Mouse (Mus musculus) kidney, embryonic 15.5 days (tissue): ENCODE results near the gene Scube1. TPM values are rescaled to one million over a fixed set of nuclear protein-coding genes. Genes with fewer than 3 reads are reported as not detected.

ENCODE experiments used
- ATAC-seq: fragments of 200-750 bp; cut with Nextera tagmentation; replicated peaks from 2 replicates; pipeline ENCODE4 v1.8.0; 2017; ENCODE audit warnings: moderate TSS enrichment; ENCODE audit not compliant: low FRiP score
- H3K27ac ChIP-seq: fragments of 300-500 bp; sonication (generic); 2 replicates; pipeline ENCODE4 v1.5.1; 2015; ENCODE audit warnings: mild to moderate bottlenecking, inconsistent platforms
- H3K27me3 ChIP-seq: fragments of 300-500 bp; sonication (generic); 2 replicates; pipeline ENCODE4 v1.6.1; 2015; ENCODE audit warnings: inconsistent platforms
- H3K36me3 ChIP-seq: fragments of 300-500 bp; sonication (generic); 2 replicates; pipeline ENCODE4 v1.6.1; 2015; ENCODE audit warnings: inconsistent platforms
- H3K4me1 ChIP-seq: fragments of 300-500 bp; sonication (generic); 2 replicates; pipeline ENCODE4 v1.6.1; 2015; ENCODE audit warnings: inconsistent platforms
- H3K4me2 ChIP-seq: fragments of 300-500 bp; sonication (generic); 2 replicates; pipeline ENCODE4 v1.6.1; 2015; ENCODE audit warnings: moderate library complexity, mild to moderate bottlenecking, inconsistent platforms
- H3K4me3 ChIP-seq: fragments of 300-500 bp; sonication (generic); replicated peaks from 2 replicates; pipeline ENCODE4 v1.5.1; 2015; ENCODE audit warnings: mild to moderate bottlenecking, inconsistent platforms
- H3K9ac ChIP-seq: fragments of 300-500 bp; sonication (generic); 2 replicates; pipeline ENCODE4 v1.6.1; 2015; ENCODE audit warnings: mild to moderate bottlenecking, inconsistent platforms
- H3K9me3 ChIP-seq: fragments of 300-500 bp; sonication (generic); replicated peaks from 2 replicates; pipeline ENCODE4 v1.6.1; 2016; ENCODE audit warnings: inconsistent platforms
- WGBS: fragments of 180-500 bp; shearing (Covaris S2); methylation state at CpG from one replicate; pipeline ENCODE4 v1.1.7; 2015; ENCODE audit warnings: mixed read lengths; 5-methylcytosine and 5-hydroxymethylcytosine counted together
- polyA plus RNA-seq: library from polyadenylated mRNA; unstranded; fragments of >200 nt; fragmentation: Nextera tagmentation; extraction: Ambion mirVana; gene quantifications from 2 replicates; pipeline ENCODE4 v1.2.1, GENCODE M21; 2015

Scube1 gene
- polyA plus RNA-seq, 1 experiment from 2014 or later, result 6.1 TPM

DNA sequence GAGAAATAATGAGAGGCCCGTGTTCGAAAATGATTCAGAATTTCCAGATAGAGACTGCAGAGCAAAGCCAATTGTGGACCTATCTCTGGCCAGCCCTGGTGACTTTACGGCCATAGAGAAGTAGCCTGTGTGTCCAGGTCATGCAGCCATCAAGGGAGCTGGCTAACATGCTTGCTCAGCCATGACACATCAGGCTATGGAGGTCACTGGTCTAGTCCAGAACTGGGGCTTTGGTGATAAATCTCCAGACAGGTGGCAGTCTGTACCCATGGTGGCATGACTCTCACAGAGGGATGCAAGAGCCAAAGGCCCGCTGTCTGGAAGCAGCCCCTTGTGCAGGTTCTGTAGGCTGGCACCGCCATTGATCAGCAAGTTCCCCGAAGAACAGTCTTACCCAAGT is 82.3 kb downstream of the Scube1 start:
- H3K27ac ChIP-seq, result no peak overlapping the region
- H3K9me3 ChIP-seq, result no peaks in the 10 kb centered on the region
- no peak for ATAC-seq
- no peaks in the 10 kb centered on the region for H3K27me3 ChIP-seq
- WGBS, result 87% methylated on average over 6 of the region's 6 CpGs
- H3K9ac ChIP-seq, result no peak overlapping the region
- no peak overlapping the region for H3K4me3 ChIP-seq
- H3K4me2 ChIP-seq, result no peak overlapping the region
- H3K4me1 ChIP-seq, result peaks cover 15% of the 10 kb centered on the region; the same call in 1 of the 2 replicates
- no peaks in the 10 kb centered on the region for H3K36me3 ChIP-seq

DNA sequence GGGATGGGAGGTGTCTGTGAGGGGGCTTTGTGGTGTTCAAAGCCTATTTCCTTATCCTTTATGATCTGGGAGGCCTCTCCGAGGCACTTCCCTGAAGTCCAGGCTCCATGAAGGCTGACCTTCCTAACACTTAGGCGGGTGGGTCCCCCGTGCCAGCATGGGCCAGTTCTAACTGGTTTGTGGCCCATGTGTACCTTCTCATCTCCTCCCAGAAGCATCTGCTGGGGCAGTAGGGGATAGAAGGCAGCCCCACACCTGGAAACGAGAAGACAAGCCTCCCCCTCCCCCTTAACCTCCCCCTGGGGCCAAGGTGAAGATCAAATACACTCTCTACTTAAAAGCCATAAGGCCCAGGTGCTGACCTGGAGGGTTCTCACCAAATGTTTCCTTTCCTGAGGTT is 84.6 kb downstream of the Scube1 start:
- H3K36me3 ChIP-seq, result no peaks in the 10 kb centered on the region
- no peaks in the 10 kb centered on the region for H3K9me3 ChIP-seq
- no peak overlapping the region for H3K4me2 ChIP-seq
- H3K4me3 ChIP-seq, result no peak overlapping the region
- WGBS, result 41% methylated on average over 4 of the region's 4 CpGs
- peaks cover 15% of the 10 kb centered on the region; the same call in 1 of the 2 replicates for H3K4me1 ChIP-seq
- no peak overlapping the region for H3K27ac ChIP-seq
- H3K27me3 ChIP-seq, result no peaks in the 10 kb centered on the region
- ATAC-seq, result no peak
- H3K9ac ChIP-seq, result no peak overlapping the region

DNA sequence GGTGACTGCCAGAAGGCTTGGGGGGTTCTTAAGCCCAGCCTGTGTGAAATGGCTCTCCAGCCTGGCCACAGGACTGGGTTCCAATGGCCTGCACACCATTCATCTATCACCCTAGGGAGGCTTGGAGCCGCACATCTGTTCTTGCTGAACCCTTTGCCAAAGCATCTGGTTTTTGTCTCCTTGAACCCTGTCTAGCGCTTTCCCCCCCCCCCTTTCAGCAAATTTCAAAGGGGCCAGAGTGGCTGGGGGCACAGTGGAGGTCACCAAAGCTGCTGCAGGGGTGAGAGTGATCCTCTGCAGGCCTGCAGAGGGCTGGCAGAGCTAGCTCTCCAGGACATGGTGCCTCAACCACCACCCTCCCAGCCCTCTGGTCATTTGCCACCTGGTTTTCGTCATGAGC is 85.7 kb downstream of the Scube1 start:
- Histone ChIP-seq H3K4me2 (no peak overlapping the region), H3K9ac (no peak overlapping the region), H3K4me3 (no peak overlapping the region), H3K4me1 (peaks cover 15% of the 10 kb centered on the region; the same call in 1 of the 2 replicates), H3K9me3 (no peaks in the 10 kb centered on the region), H3K36me3 (no peaks in the 10 kb centered on the region), H3K27ac (no peak overlapping the region), H3K27me3 (no peaks in the 10 kb centered on the region)
- ATAC-seq, result no peak
- WGBS, result 29% methylated on average over 3 of the region's 3 CpGs

DNA sequence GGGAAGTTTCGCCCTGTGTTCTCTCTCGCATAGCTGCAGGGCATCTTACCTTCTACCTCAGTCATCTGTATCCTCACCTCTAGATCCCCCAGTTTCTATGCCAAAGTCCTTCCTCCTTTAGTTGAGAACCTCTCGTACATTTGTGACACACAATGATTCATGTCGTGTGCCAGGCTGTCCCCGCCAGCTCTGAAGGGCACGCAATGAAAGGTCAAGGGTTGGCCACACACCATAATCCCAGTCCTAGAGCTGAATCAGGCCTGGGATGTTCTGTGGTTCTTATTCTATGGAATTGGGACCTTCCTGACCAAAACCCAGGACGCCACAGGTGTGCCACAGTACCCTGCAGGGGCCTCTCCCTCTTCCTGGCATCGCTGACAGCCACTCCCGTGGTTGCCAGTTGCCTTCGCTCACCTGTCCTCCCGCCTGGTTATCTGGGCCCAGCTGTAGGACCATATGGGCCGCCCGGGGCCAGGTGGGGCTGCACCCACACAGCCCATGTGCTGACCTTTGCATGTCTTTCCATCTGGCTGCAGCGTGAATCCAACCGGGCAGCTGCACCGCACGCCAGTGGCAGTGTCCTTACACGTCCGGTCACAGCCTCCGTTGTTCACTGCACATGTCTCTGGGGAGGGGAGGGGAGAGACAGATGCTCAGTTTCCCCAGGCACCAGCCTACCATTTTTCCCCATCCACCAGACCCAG is 86.5 kb downstream of the Scube1 start:
- H3K27me3 ChIP-seq, result no peaks in the 10 kb centered on the region
- no peak overlapping the region for H3K9ac ChIP-seq
- H3K9me3 ChIP-seq, result no peaks in the 10 kb centered on the region
- H3K36me3 ChIP-seq, result no peaks in the 10 kb centered on the region
- H3K4me3 ChIP-seq, result no peak overlapping the region
- WGBS, result 79% methylated on average over 20 of the region's 20 CpGs
- no peak overlapping the region for H3K27ac ChIP-seq
- H3K4me2 ChIP-seq, result no peak overlapping the region
- no peak for ATAC-seq
- H3K4me1 ChIP-seq, result peaks cover 15% of the 10 kb centered on the region; the same call in 1 of the 2 replicates

DNA sequence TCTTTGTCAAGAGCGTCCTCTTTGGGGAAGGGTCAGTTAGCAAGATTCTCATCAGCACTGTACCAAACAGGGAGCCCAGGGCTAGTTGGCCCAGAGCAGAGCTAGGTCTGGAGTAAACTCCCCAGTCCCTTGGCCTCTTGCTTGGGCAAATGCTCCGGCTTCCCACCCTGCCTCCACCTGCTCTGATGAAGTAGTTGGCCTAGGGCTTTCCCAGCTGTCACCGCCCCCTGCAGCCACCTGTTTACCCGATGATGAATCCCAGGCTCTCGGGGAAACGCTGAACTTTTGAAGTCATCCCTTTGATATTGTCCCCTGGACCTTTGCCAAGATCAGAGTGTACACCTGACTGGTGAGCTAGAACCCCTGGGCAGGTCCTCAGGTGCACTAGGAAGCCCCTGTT is 88.1 kb downstream of the Scube1 start:
- Histone ChIP-seq H3K27me3 (no peaks in the 10 kb centered on the region), H3K4me2 (no peak overlapping the region), H3K9me3 (no peaks in the 10 kb centered on the region), H3K9ac (no peak overlapping the region), H3K36me3 (no peaks in the 10 kb centered on the region), H3K4me3 (no peak overlapping the region), H3K4me1 (peaks cover 15% of the 10 kb centered on the region; the same call in 1 of the 2 replicates), H3K27ac (no peak overlapping the region)
- 68% methylated on average over 6 of the region's 6 CpGs for WGBS
- ATAC-seq, result no peak

DNA sequence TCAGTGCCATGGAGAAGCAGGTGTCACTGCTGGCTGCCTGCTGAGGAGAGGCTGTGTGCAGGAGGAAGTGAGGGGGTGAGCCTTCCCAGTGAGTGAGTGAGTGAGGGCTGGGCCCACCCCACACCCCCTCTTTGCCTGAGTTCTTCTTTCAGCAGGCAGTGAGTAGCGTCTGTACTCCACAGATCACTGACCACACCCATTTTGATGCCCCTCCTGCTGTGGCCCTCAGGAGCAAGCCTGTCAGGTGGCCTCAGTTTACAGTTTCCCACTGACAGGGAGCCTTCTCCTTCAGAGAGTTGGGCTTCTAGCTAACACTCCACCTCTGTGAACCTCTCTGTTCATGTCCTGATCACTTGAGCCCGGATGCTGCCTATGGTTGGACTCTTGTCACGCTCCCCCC is 89.6 kb downstream of the Scube1 start:
- Histone ChIP-seq H3K27me3 (no peaks in the 10 kb centered on the region), H3K27ac (no peak overlapping the region), H3K4me2 (no peak overlapping the region), H3K9ac (no peak overlapping the region), H3K4me1 (peaks cover 11% of the 10 kb centered on the region; the same call in 1 of the 2 replicates), H3K4me3 (no peak overlapping the region), H3K9me3 (no peaks in the 10 kb centered on the region), H3K36me3 (no peaks in the 10 kb centered on the region; the same call in 1 of the 2 replicates)
- no peak for ATAC-seq
- WGBS, result 49% methylated on average over 3 of the region's 3 CpGs

DNA sequence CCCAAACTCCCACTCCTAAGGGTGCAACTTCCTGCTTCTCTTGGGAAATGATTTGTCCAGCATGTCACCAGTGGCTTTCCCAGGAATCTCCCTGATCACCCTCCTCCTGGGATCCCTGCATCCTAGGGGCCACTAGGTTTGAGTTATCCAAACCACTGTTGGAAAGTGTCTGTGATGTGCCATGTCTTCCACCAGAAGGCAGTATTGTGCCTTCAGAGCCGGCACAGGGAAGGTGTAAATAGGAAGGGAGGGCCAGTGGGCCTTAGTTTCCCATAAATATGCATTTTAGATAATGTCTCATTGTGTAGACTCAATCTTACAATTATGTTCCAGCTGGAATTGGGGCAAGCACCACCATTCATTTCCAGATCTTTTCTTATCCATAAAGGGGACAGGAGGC is 90.7 kb downstream of the Scube1 start:
- Histone ChIP-seq H3K4me2 (no peak overlapping the region), H3K27me3 (no peaks in the 10 kb centered on the region)
- no peak for ATAC-seq

DNA sequence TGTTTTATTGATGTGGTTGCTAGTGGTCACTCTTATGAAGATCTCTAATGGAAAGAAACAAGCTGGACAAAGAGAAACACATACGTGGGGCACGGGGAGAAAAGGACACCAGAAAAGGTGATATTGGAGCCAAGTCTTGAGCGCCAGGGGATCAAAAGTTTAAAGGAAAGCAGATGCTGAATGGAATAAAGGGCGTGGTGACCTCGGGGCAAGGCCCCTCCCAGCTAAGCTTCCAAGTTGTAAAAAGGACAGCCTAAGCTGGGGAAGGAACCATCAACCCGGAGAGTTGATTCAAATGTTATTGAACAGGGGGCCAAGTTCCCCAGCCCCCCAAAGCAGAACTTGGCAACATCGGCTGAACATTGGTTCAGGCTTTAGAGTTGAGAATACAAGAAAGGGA is 93.8 kb downstream of the Scube1 start:
- no peak overlapping the region for H3K4me2 ChIP-seq
- no peaks in the 10 kb centered on the region for H3K4me1 ChIP-seq
- H3K9ac ChIP-seq, result no peak overlapping the region
- no peak overlapping the region for H3K27ac ChIP-seq
- 64% methylated on average over 7 of the region's 7 CpGs for WGBS
- H3K27me3 ChIP-seq, result no peaks in the 10 kb centered on the region
- no peak for ATAC-seq
- no peaks in the 10 kb centered on the region for H3K9me3 ChIP-seq
- peaks cover 5% of the 10 kb centered on the region; the same call in 1 of the 2 replicates for H3K36me3 ChIP-seq
- no peak overlapping the region for H3K4me3 ChIP-seq

More for the DNA sequence above, 90.7 kb downstream of the Scube1 start:
- Histone ChIP-seq H3K9ac (no peak overlapping the region), H3K9me3 (no peaks in the 10 kb centered on the region), H3K27ac (no peak overlapping the region), H3K4me1 (peaks cover 5% of the 10 kb centered on the region; the same call in 1 of the 2 replicates), H3K36me3 (peaks cover 5% of the 10 kb centered on the region; the same call in 1 of the 2 replicates), H3K4me3 (no peak overlapping the region)
- WGBS, result 14% methylated on average over 1 of the region's 1 CpGs

DNA sequence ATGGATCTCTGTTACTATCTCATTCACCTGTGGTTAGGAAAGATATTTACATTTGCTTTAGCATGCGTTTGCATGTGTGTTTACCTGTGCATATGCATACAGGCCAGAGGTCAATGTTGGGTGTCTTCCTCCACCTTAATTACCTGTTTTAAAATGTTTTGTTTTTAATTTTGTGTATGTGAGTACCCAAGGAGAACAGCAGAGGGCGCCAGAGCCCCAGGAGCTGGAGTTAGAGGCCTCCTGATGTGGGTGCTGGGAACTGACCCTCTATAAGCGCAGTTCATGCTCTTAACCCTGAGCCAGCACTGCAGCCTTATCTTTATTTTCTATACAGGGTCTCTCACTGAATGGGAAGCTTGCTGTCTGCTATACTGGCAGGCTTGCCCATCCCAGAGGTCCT is 95.1 kb downstream of the Scube1 start:
- no peaks in the 10 kb centered on the region for H3K9me3 ChIP-seq
- H3K27me3 ChIP-seq, result no peaks in the 10 kb centered on the region
- H3K4me2 ChIP-seq, result no peak overlapping the region
- H3K27ac ChIP-seq, result no peak overlapping the region
- no peak overlapping the region for H3K9ac ChIP-seq
- H3K36me3 ChIP-seq, result peaks cover 5% of the 10 kb centered on the region; the same call in 1 of the 2 replicates
- H3K4me1 ChIP-seq, result no peaks in the 10 kb centered on the region
- H3K4me3 ChIP-seq, result no peak overlapping the region
- no peak for ATAC-seq
- WGBS, result 67% methylated on average over 3 of the region's 3 CpGs

DNA sequence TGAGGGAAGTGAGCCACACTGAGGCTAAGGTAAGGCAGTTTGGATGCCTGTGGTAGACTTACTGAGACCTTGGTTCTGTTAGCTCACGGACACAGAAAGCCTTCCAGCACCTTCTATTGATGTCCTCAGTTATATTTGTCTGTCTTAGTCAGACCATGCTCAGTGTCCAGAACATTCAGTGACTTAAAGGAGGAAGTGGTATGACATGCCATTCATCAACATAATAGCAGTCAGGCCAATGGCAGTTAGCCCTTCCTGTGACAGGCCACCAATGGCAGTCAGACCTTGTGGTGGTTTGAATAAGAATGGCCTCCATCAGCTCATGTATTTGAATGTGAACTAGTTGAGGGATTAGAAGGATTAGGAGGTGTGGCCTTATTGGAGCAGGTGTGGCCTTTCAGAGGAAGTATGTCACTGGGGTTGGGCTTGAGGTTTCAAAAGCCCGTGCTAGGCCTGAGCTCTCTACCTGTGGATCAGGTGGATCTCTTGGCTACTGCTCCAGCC is 98.6 kb downstream of the Scube1 start:
- no peak overlapping the region for H3K4me2 ChIP-seq
- H3K9ac ChIP-seq, result no peak overlapping the region
- H3K27ac ChIP-seq, result no peak overlapping the region
- ATAC-seq, result no peak
- no peaks in the 10 kb centered on the region for H3K9me3 ChIP-seq
- H3K36me3 ChIP-seq, result peaks cover 5% of the 10 kb centered on the region; the same call in 1 of the 2 replicates
- WGBS, result 87% methylated on average over 2 of the region's 2 CpGs
- no peaks in the 10 kb centered on the region for H3K4me1 ChIP-seq
- no peaks in the 10 kb centered on the region for H3K27me3 ChIP-seq
- no peak overlapping the region for H3K4me3 ChIP-seq

DNA sequence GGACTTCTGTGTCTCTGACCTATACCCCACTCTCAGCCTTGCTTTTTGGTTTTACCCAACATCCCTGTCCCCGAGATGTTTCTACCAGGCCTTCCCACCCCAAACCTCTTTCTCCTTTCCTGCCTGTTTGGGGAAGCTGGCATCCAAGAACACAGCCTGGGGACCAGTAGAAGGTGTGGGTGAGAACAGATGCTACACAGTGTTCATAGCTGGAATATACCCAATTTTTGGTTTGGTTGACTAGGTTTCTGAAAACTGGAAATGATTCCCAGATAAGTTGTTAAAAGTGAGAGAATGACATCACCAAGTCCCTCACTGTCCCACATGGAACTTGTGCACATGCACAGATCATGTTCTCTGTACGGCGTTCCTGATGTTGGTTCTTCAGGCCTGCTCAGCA is 109.6 kb downstream of the Scube1 start:
- no peak overlapping the region for H3K27ac ChIP-seq
- no peak for ATAC-seq

DNA sequence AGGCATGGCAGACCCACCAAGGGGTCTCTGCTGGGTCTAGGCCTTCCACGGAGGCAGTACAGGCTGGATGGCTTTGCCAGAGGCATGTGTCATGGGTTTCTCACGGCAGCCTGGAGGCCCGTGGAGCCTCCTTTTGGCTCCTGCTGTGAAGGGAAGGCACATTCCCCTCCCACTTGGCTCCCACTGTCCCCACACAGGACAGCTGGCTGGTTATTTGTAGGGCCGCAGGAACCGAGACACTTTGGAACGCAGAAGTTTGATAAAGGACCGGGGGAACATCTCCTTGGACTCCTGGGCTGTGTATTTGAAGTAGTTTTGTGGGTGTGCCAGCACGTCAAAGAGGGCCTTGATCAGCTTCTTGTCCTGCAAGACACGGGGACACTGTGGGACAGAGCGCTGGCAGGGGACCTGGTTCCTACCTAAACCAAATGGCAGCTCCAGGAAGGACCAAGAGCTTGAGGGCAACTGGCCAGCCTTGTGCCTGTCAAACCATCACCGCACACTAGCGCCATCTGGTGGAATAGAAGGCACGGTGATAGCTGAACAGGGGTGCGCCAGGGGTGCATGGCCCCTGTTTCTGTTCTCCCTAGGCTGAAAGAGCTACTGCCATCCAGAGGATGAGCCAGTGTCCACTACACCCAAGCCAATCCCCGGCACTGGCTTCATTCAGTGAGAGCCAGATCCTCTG is 117.6 kb downstream of the Scube1 start:
- no peak overlapping the region for H3K27ac ChIP-seq
- no peaks in the 10 kb centered on the region for H3K9me3 ChIP-seq
- H3K4me1 ChIP-seq, result peaks cover 10% of the 10 kb centered on the region
- no peak overlapping the region for H3K4me3 ChIP-seq
- WGBS, result 46% methylated on average over 15 of the region's 15 CpGs
- H3K27me3 ChIP-seq, result no peaks in the 10 kb centered on the region
- no peaks in the 10 kb centered on the region for H3K36me3 ChIP-seq
- H3K9ac ChIP-seq, result no peak overlapping the region
- no peak overlapping the region for H3K4me2 ChIP-seq
- ATAC-seq, result peak; percentile 52; the same call in 1 of the 2 replicates

More for the DNA sequence above, 109.6 kb downstream of the Scube1 start:
- Histone ChIP-seq H3K9me3 (no peaks in the 10 kb centered on the region), H3K4me2 (no peak overlapping the region), H3K9ac (no peak overlapping the region), H3K4me1 (no peaks in the 10 kb centered on the region), H3K27me3 (no peaks in the 10 kb centered on the region), H3K4me3 (no peak overlapping the region), H3K36me3 (no peaks in the 10 kb centered on the region)
- WGBS, result 88% methylated on average over 3 of the region's 3 CpGs
